Mouse (Mus musculus) myocyte (in vitro differentiated cells): ENCODE results near the gene Dazl.

Experiments
- CEBPB ChIP-seq: IDR thresholded peaks from 2 replicates; pipeline ENCODE4 v1.6.1; 2011; ENCODE audit warnings: mild to moderate bottlenecking, moderate library complexity; ENCODE audit not compliant: poor library complexity, insufficient read depth, severe bottlenecking
- E2F4 ChIP-seq: IDR thresholded peaks from one replicate; pipeline ENCODE4 v1.6.1; 2011; ENCODE audit warnings: mild to moderate bottlenecking, control low read depth, moderate library complexity; ENCODE audit not compliant: insufficient read depth
- MAX ChIP-seq: IDR thresholded peaks from one replicate; pipeline ENCODE4 v1.6.1; 2011; ENCODE audit warnings: low read depth, mild to moderate bottlenecking, control low read depth
- MYOD1 ChIP-seq, 3 experiments: IDR thresholded peaks; one replicate each; pipeline ENCODE4 v1.6.1; 2011; ENCODE audit warnings: control low read depth in 2 of 3, low read depth in 2 of 3, mild to moderate bottlenecking in 2 of 3, moderate library complexity in 1 of 3; ENCODE audit not compliant: insufficient read length in 2 of 3, control insufficient read depth in 1 of 3
- POLR2A ChIP-seq: IDR thresholded peaks from one replicate; pipeline ENCODE4 v1.6.1; 2011; ENCODE audit warnings: low read depth, mild to moderate bottlenecking, control low read depth, moderate library complexity; ENCODE audit not compliant: insufficient read length
- POLR2AphosphoS2 ChIP-seq: IDR thresholded peaks from one replicate; pipeline ENCODE4 v1.6.1; 2011; ENCODE audit warnings: low read depth, control low read depth; ENCODE audit not compliant: insufficient read length
- REST ChIP-seq: IDR thresholded peaks from one replicate; pipeline ENCODE4 v1.6.1; 2011; ENCODE audit warnings: mild to moderate bottlenecking, control low read depth, moderate library complexity; ENCODE audit not compliant: insufficient read depth, insufficient read length
- SRF ChIP-seq: IDR thresholded peaks from one replicate; pipeline ENCODE4 v1.6.1; 2011; ENCODE audit warnings: low read depth; ENCODE audit not compliant: control insufficient read depth, insufficient read length
- TCF12 ChIP-seq: IDR thresholded peaks from one replicate; pipeline ENCODE4 v1.6.1; 2011; ENCODE audit warnings: mild to moderate bottlenecking, control low read depth; ENCODE audit not compliant: poor library complexity, insufficient read depth, severe bottlenecking
- TCF3 ChIP-seq: IDR thresholded peaks from one replicate; pipeline ENCODE4 v1.6.1; 2011; ENCODE audit warnings: low read depth, control low read depth; ENCODE audit not compliant: insufficient read length
- USF1 ChIP-seq: IDR thresholded peaks from one replicate; pipeline ENCODE4 v1.6.1; 2011; ENCODE audit warnings: low read depth, mild to moderate bottlenecking, control low read depth, moderate library complexity

DNA sequence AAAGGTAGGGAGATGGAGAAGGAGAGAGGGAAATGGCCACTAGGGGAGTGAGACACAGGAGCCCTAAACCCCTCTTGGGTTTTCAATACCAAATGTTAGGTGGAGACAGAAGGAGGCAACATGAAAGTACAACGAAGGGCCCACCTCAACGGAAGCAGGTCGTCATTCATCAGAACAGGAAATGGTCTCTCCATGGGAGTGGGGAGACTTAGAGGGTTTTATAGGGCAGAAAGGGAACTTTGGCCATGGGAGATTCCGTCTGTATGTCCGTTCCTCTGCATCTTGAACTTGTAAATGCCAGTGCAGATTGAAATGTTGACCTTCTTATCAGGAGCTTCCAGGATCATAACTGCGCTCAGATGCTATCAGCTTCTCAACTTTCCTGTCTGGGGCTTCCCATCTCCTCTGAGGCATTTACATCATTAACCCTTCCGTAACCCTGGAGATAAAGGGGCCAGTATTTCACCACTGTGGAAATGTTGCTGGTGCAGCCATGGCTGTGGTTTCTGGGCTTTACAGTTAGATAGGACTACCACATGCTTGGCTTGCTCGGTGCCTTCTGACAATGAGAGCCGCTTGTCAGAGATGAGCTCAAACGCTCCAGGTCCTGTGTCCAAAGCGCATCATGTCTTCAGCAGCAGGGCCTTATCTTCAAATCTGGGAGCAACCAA is 6.9 kb upstream of the Dazl start:
- TF ChIP-seq USF1, result no peak
- no peak for TF ChIP-seq POLR2A
- no peak for TF ChIP-seq TCF3
- no peak for TF ChIP-seq POLR2AphosphoS2
- TF ChIP-seq TCF12, result no peak
- TF ChIP-seq MYOD1 (IDR thresholded peaks at IDR 0.05; ENCODE audit: control insufficient read depth in 1 of 3, insufficient read length in 2 of 3, low read depth in 2 of 3), result no peak
- no peak for TF ChIP-seq MAX
- no peak for TF ChIP-seq E2F4
- TF ChIP-seq CEBPB, result no peak
- TF ChIP-seq REST, result no peak
- no peak for TF ChIP-seq SRF
